12 mouse cellular contexts compared by ENCODE assay signal in genomic region chr11:118142547-118143165, GRCm38 (mm10). TPM values are rescaled to one million over a fixed set of nuclear protein-coding genes. Genes with fewer than 3 reads are reported as not detected.
DNase-seq lines count a peak whose midpoint lies in the region; ATAC-seq and TF ChIP-seq lines count a peak whose summit lies in the region.
"Had no signal": no experiment of that assay in that cellular context is flagged by ENCODE, and none has a peak within 500 bp of the region (broad histone marks: within the 10 kb centered on the region; RNA-seq: fewer than 3 reads in every experiment).

No protein-coding gene starts in this region.

- peak overlapping the region; percentile 73 for H3K27ac ChIP-seq in midbrain, embryonic 10.5 days (replicated peaks)
- no peak overlapping the region for H3K27ac ChIP-seq in midbrain, postnatal 0 days (ENCODE audit: low read depth, low read length)
- H3K27ac ChIP-seq in hindbrain, embryonic 15.5 days (replicated peaks) = peak overlapping the region; percentile 12; the same call in 1 of the 2 replicates
- peak overlapping the region; percentile 67 for H3K27ac ChIP-seq in neural tube, embryonic 15.5 days (replicated peaks)
- H3K27ac ChIP-seq: liver, embryonic 12.5 days had no signal

- no peak for TF ChIP-seq CTCF in midbrain, postnatal 0 days (IDR thresholded peaks at IDR 0.05)

- intact Hi-C loops in left cerebral cortex, postnatal 14 days (cut with DNase I) = no loop called here

- ATAC-seq in midbrain, postnatal 0 days (ENCODE audit: low FRiP score) = no peak
- peak; percentile 38; the same call in 1 of the 2 replicates for ATAC-seq in hindbrain, embryonic 15.5 days (ENCODE audit: low FRiP score, low read depth)
- ATAC-seq in neural tube, embryonic 15.5 days (ENCODE audit: low FRiP score) = no peak
- ATAC-seq: liver, embryonic 12.5 days had no signal

- peak; percentile 22 for DNase-seq in embryo, embryonic 10 days (ENCODE audit: low spot score)
- no peak for DNase-seq in embryo, embryonic 9.5 days (ENCODE audit: extremely low spot score)
- DNase-seq in midbrain, embryonic 10.5 days (ENCODE audit: low spot score) = no peak
- no peak for DNase-seq in midbrain, postnatal 0 days (ENCODE audit: low spot score)
- DNase-seq in left cerebral cortex, adult 9 months (ENCODE audit: low spot score in 2 of 2) = no peak
- DNase-seq in left cerebral cortex, postnatal 14 days (ENCODE audit: low spot score in 2 of 2) = no peak
- DNase-seq: cerebellum, adult 11-12 months; kidney, adult 11 months; lung, postnatal 36 days had no signal

- no peaks in the 10 kb centered on the region for H3K9me3 ChIP-seq in midbrain, embryonic 10.5 days (replicated peaks)
- H3K9me3 ChIP-seq in midbrain, postnatal 0 days (ENCODE audit: low read length) = no peaks in the 10 kb centered on the region
- H3K9me3 ChIP-seq in hindbrain, embryonic 15.5 days = no peaks in the 10 kb centered on the region
- H3K9me3 ChIP-seq in neural tube, embryonic 15.5 days (replicated peaks) = no peaks in the 10 kb centered on the region

- H3K4me1 ChIP-seq in midbrain, embryonic 10.5 days = peaks cover 13% of the 10 kb centered on the region
- no peaks in the 10 kb centered on the region for H3K4me1 ChIP-seq in midbrain, postnatal 0 days (ENCODE audit: insufficient read depth, low read length)
- H3K4me1 ChIP-seq in hindbrain, embryonic 15.5 days (replicated peaks) = peaks cover 6% of the 10 kb centered on the region
- H3K4me1 ChIP-seq in neural tube, embryonic 15.5 days = peaks cover 11% of the 10 kb centered on the region

- H3K9ac ChIP-seq in midbrain, postnatal 0 days (replicated peaks; ENCODE audit: low read length, poor library complexity, severe bottlenecking) = no peak overlapping the region
- no peak overlapping the region for H3K9ac ChIP-seq in hindbrain, embryonic 15.5 days
- no peak overlapping the region for H3K9ac ChIP-seq in neural tube, embryonic 15.5 days (replicated peaks)
- H3K9ac ChIP-seq: liver, embryonic 12.5 days had no signal

- WGBS in midbrain, embryonic 10.5 days = 24% methylated on average over 7 of the region's 7 CpGs
- WGBS in midbrain, postnatal 0 days = 19% methylated on average over 7 of the region's 7 CpGs
- WGBS in hindbrain, embryonic 15.5 days = 13% methylated on average over 7 of the region's 7 CpGs
- 9% methylated on average over 7 of the region's 7 CpGs for WGBS in neural tube, embryonic 15.5 days

- no peak overlapping the region for H3K4me3 ChIP-seq in midbrain, embryonic 10.5 days
- no peak overlapping the region for H3K4me3 ChIP-seq in midbrain, postnatal 0 days (ENCODE audit: low read depth, low read length)
- no peak overlapping the region for H3K4me3 ChIP-seq in hindbrain, embryonic 15.5 days
- H3K4me3 ChIP-seq in neural tube, embryonic 15.5 days (replicated peaks) = no peak overlapping the region
- H3K4me3 ChIP-seq: liver, embryonic 12.5 days had no signal

- H3K27me3 ChIP-seq in midbrain, embryonic 10.5 days (ENCODE audit: low read depth, poor library complexity, severe bottlenecking) = no peaks in the 10 kb centered on the region
- no peaks in the 10 kb centered on the region for H3K27me3 ChIP-seq in midbrain, postnatal 0 days (ENCODE audit: insufficient read depth, low read length)
- H3K27me3 ChIP-seq in hindbrain, embryonic 15.5 days = no peaks in the 10 kb centered on the region
- no peaks in the 10 kb centered on the region for H3K27me3 ChIP-seq in neural tube, embryonic 15.5 days (replicated peaks)
- H3K27me3 ChIP-seq: liver, embryonic 12.5 days had no signal

- H3K36me3 ChIP-seq in midbrain, embryonic 10.5 days = no peaks in the 10 kb centered on the region
- H3K36me3 ChIP-seq in midbrain, postnatal 0 days (ENCODE audit: insufficient read depth, low read length) = no peaks in the 10 kb centered on the region
- H3K36me3 ChIP-seq in hindbrain, embryonic 15.5 days = no peaks in the 10 kb centered on the region
- H3K36me3 ChIP-seq in neural tube, embryonic 15.5 days = no peaks in the 10 kb centered on the region
- H3K36me3 ChIP-seq: liver, embryonic 12.5 days had no signal

- no peak overlapping the region for H3K4me2 ChIP-seq in midbrain, postnatal 0 days (ENCODE audit: low read depth, low read length, poor library complexity, severe bottlenecking)
- no peak overlapping the region for H3K4me2 ChIP-seq in hindbrain, embryonic 15.5 days
- peak overlapping the region; percentile 5; the same call in 1 of the 2 replicates for H3K4me2 ChIP-seq in neural tube, embryonic 15.5 days
- H3K4me2 ChIP-seq: liver, embryonic 12.5 days had no signal

RNA-seq across cellular contexts. Expression of gene Dnah17, which starts 12.2 kb away (rescaled TPM):
- 0.14 and 0.17 TPM in 2 replicates for polyA plus RNA-seq in midbrain, embryonic 10.5 days (2016; fragmentation: Nextera tagmentation; extraction: Ambion mirVana)
- total RNA-seq in midbrain, postnatal 0 days (2014; rRNA removed) = 0.05 TPM in 2 replicates
- polyA plus RNA-seq in midbrain, postnatal 0 days (2015; fragmentation: Nextera tagmentation; extraction: Ambion mirVana) = 0.15 and 0.20 TPM in 2 replicates
- polyA plus RNA-seq in hindbrain, embryonic 15.5 days (2015; fragmentation: Nextera tagmentation; extraction: Ambion mirVana) = 0.18 and 0.23 TPM in 2 replicates
- 0.19 and 0.28 TPM in 2 replicates for polyA plus RNA-seq in neural tube, embryonic 15.5 days (2015; fragmentation: Nextera tagmentation; extraction: Ambion mirVana)
- total RNA-seq in left cerebral cortex, postnatal 14 days (2021) = under 1 TPM; 0.08 to 0.33 TPM
